Mouse (Mus musculus) ES-Bruce4 (cell line): ENCODE data around the gene Nckipsd. TPM values are rescaled to one million over a fixed set of nuclear protein-coding genes. Genes with fewer than 3 reads are reported as not detected.

ENCODE experiments used
- H3K27ac ChIP-seq: 2 replicates; pipeline ENCODE4 v1.5.1; 2012; ENCODE audit warnings: low read length, inconsistent platforms; ENCODE audit not compliant: insufficient read depth
- H3K27me3 ChIP-seq: 2 replicates; pipeline ENCODE4 v1.6.1; 2012; ENCODE audit warnings: mild to moderate bottlenecking, low read length, inconsistent platforms; ENCODE audit not compliant: control insufficient read depth, poor library complexity, insufficient read depth, severe bottlenecking
- H3K36me3 ChIP-seq: 2 replicates; pipeline ENCODE4 v1.6.1; 2012; ENCODE audit warnings: inconsistent platforms, mild to moderate bottlenecking, low read length, moderate library complexity; ENCODE audit not compliant: control insufficient read depth, poor library complexity, insufficient read depth, severe bottlenecking
- H3K4me1 ChIP-seq: one replicate; pipeline ENCODE4 v1.8.1; 2011; ENCODE audit warnings: low read length; ENCODE audit not compliant: control insufficient read depth, insufficient read depth
- H3K4me3 ChIP-seq: 2 replicates; pipeline ENCODE4 v1.5.1; 2011; ENCODE audit warnings: low read depth, mild to moderate bottlenecking, low read length
- H3K9ac ChIP-seq: 2 replicates; pipeline ENCODE4 v1.6.1; 2012; ENCODE audit warnings: low read depth, mild to moderate bottlenecking, inconsistent platforms; ENCODE audit not compliant: poor library complexity, severe bottlenecking
- H3K9me3 ChIP-seq: replicated peaks from 2 replicates; pipeline ENCODE4 v1.6.1; 2012; ENCODE audit warnings: mild to moderate bottlenecking, low read length, inconsistent platforms; ENCODE audit not compliant: control insufficient read depth, poor library complexity, insufficient read depth, severe bottlenecking
- CTCF ChIP-seq: IDR thresholded peaks from one replicate; pipeline ENCODE4 v1.8.1; 2011; ENCODE audit warnings: low read depth, low read length
- EP300 ChIP-seq: IDR thresholded peaks from 2 replicates; pipeline ENCODE4 v1.6.1; 2011; ENCODE audit warnings: low read depth, low read length; ENCODE audit not compliant: insufficient read depth
- POLR2A ChIP-seq: IDR thresholded peaks from one replicate; pipeline ENCODE4 v1.8.1; 2011; ENCODE audit warnings: low read length; ENCODE audit not compliant: insufficient read depth
- polyA plus RNA-seq: library from polyadenylated mRNA; stranded (reverse); fragments of >200 nt; gene quantifications from 2 replicates; pipeline ENCODE4 v1.2.4, GENCODE M21; 2011; ENCODE audit warnings: low read depth; ENCODE audit not compliant: missing spikeins, insufficient read depth, insufficient read length

Nckipsd gene
- 10.3 and 11.8 TPM in 2 replicates for polyA plus RNA-seq

- TF ChIP-seq POLR2A (peak; percentile 26), EP300 (0 out of 2 replicates have a peak, but pooled peaks have one; percentile 27), CTCF (peak; percentile 65)
- Histone ChIP-seq H3K27ac (no peak within 1 kb of the TSS), H3K4me1 (peaks cover 2% of the 10 kb centered on the region), H3K9ac (peak within 1 kb of the TSS; percentile 60), H3K4me3 (peak within 1 kb of the TSS; percentile 82), H3K36me3 (peaks cover 3% of the 10 kb centered on the region; the same call in 1 of the 2 replicates), H3K9me3 (no peaks in the 10 kb centered on the region), H3K27me3 (no peaks in the 10 kb centered on the region)
Measured at GRCm38 (mm10) chr9:108808163-108808665, at the start of gene Nckipsd. Gene Nckipsd (plus strand): TSS chr9:108808368.

- TF ChIP-seq POLR2A (no peak), EP300 (no peak), CTCF (no peak)
- Histone ChIP-seq H3K27me3 (no peaks in the 10 kb centered on the region), H3K4me3 (peak overlapping the region; percentile 12), H3K27ac (no peak overlapping the region), H3K36me3 (no peaks in the 10 kb centered on the region), H3K9me3 (no peaks in the 10 kb centered on the region), H3K9ac (no peak overlapping the region), H3K4me1 (peaks cover 2% of the 10 kb centered on the region)
Measured at GRCm38 (mm10) chr9:108759121-108759520, 49.0 kb upstream of the Nckipsd start.

- Histone ChIP-seq H3K4me1 (peaks cover 2% of the 10 kb centered on the region), H3K9me3 (no peaks in the 10 kb centered on the region), H3K9ac (no peak overlapping the region), H3K4me3 (no peak overlapping the region), H3K27ac (no peak overlapping the region), H3K36me3 (no peaks in the 10 kb centered on the region), H3K27me3 (no peaks in the 10 kb centered on the region)
- TF ChIP-seq POLR2A: no peak
- peak; percentile 99 for TF ChIP-seq CTCF
- TF ChIP-seq EP300: peak; percentile 62; the same call in 1 of the 2 replicates
Measured at GRCm38 (mm10) chr9:108759805-108760204, 48.4 kb upstream of the Nckipsd start.

- Histone ChIP-seq H3K4me1 (peaks cover 2% of the 10 kb centered on the region), H3K27ac (no peak overlapping the region), H3K36me3 (no peaks in the 10 kb centered on the region), H3K9me3 (no peaks in the 10 kb centered on the region), H3K9ac (no peak overlapping the region), H3K4me3 (no peak overlapping the region), H3K27me3 (no peaks in the 10 kb centered on the region)
- TF ChIP-seq EP300: no peak
- TF ChIP-seq POLR2A: no peak
- no peak for TF ChIP-seq CTCF
Measured at GRCm38 (mm10) chr9:108761561-108761960, 46.6 kb upstream of the Nckipsd start.

GRCm38 (mm10) chr9:108764971-108765370, 43.2 kb upstream of the Nckipsd start:
- Histone ChIP-seq H3K27me3 (no peaks in the 10 kb centered on the region), H3K4me3 (no peak overlapping the region), H3K27ac (no peak overlapping the region), H3K9me3 (no peaks in the 10 kb centered on the region), H3K4me1 (no peaks in the 10 kb centered on the region), H3K36me3 (no peaks in the 10 kb centered on the region), H3K9ac (no peak overlapping the region)
- no peak for TF ChIP-seq EP300
- no peak for TF ChIP-seq POLR2A
- no peak for TF ChIP-seq CTCF

GRCm38 (mm10) chr9:108776614-108777013, 31.6 kb upstream of the Nckipsd start:
- Histone ChIP-seq H3K36me3 (no peaks in the 10 kb centered on the region), H3K27ac (no peak overlapping the region), H3K4me3 (no peak overlapping the region), H3K9ac (no peak overlapping the region), H3K4me1 (no peaks in the 10 kb centered on the region), H3K9me3 (no peaks in the 10 kb centered on the region), H3K27me3 (no peaks in the 10 kb centered on the region)
- TF ChIP-seq EP300 (no peak), CTCF (no peak), POLR2A (no peak)
